Mouse (Mus musculus) right cerebral cortex, postnatal 4 days (tissue): ENCODE results near the gene Gbx1.
"Not testable (repeated sequence)": the region's sequence is repeated elsewhere in the genome, so short reads cannot be mapped to it uniquely, and the experiment has no call there.

Experiments used
- DNase-seq: peaks from one replicate; pipeline ENCODE4 v3.0.0-alpha.2; 2022

The Gbx1 gene

DNA sequence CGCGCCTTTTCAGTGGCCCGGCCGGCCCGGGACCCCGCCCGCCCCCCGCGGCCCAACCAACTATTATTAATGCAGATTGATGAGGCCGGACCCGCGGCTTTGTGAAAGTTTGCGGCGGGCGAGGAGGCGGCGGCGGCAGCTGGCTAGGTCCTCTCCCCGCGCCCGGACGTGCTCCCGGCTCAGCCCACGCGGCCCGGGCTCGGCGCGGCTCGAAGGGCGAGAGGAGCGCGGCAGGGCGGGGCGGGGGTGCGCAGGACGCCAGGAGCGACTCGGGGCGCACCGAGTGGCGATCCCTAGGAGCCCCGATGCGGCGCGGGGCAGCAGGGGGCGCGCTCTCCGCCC, at the start of gene Gbx1:
Gbx1 (minus strand) TSS at position 314 of the 342 bp plus-strand sequence.
- no peak for DNase-seq

DNA sequence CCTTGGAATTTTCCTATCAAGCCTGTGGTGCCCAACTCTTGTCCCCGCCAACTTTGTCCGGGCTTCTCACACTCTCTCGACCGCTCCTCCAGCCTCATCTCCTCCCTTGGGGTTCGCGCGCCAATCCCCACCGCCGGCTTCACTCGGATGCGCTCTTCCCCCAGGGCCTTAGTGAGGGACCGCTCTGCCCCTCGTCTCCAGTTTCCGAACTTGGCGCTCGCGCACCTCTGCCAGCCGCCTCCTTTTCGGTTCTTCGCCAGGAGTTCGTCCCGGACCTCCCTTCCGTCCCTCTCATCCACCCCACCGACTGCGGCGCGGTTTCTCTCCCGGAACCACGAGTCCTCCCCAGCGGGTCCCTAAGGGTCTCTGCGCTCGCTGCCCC, 49.8 kb upstream of the Gbx1 start:
- no peak for DNase-seq

DNA sequence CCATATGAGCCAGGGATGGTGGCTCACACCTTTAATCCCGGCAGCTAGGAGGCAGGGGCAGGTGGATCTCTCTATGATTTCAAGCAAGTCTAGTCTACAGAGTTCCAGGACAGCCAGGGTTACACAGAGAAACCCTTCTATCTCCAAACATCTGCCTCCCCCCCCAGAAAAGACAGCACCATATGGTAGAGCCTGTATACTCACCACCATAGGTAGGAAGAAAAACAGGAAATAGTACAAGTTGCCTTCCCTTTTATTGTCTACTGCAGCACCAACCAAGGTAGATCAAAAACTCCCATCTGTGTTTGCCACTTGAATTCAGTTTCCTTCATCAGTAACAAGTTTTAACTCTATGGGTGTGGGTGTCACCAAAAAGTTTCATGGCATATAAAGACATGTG, 48.9 kb upstream of the Gbx1 start:
- DNase-seq = no peak

DNA sequence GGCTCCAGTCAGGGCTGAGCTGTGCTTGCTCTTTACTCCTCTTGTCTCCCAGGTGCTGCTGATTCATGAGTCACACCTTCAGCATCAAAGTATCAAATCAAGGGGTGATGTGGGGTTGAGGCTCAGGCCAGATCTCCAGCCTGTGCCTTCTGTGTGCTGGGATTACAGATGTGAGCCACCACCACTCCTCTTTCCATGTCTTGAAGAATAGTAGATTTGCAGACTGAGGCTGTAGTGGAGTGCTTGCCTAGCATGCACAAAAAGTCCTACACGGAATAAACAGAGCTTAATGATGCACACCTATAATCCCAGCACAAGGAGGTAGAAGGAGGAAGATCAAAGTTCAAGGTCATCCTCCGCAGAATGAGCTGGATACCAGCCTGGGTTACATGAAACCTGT, 29.7 kb upstream of the Gbx1 start, which contains the start of gene 4931409K22Rik:
4931409K22Rik (minus strand) TSS at position 101 of the 400 bp plus-strand sequence.
- DNase-seq = no peak

DNA sequence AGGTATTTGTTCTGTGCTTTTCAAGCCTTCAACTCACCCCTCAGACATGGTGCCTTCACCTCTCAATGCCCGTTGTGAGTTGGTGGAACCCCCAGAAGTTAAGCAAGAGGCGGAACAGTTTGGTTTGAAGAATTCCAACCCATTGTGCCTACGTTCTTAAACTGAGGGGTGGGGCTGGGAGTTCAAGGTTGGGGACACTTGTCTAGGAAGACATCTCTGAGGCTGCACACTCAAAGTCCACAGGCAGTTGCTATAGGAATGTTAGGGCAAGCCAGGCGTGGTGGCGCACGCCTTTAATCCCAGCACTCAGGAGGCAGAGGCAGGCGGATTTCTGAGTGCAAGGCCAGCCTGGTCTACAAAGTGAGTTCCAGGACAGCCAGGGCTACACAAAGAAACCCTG, 28.3 kb upstream of the Gbx1 start:
- not testable (repeated sequence) for DNase-seq

DNA sequence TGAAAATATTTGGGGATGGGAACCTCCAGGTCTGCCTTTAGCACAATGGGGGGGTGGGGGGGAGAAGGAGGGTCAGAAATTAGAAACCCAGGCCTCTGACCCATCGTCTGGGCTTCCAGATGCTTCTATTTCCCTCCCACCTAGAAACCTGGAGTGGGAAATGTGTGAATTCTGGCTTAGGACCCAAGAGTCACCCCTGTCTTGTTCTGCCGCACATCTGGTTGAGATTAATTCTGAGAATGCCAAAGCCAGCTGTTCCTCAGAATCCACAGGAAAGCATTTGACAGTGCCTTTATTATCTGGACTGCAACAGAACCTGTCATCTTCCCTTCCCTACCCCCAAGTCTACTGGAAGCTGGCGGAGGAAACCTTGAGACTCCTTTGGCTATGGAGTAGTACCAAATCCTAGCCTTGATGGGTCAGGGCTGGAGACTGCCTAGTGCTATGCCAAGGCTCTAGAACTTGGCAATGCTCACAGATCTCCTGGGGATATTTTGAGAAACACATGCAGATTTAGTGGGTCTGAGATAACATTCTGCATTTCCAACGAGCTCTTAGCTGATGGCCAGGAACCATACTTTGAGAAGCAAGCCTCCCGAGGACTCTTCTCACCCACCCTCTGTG, 26.7 kb upstream of the Gbx1 start:
- DNase-seq = no peak

DNA sequence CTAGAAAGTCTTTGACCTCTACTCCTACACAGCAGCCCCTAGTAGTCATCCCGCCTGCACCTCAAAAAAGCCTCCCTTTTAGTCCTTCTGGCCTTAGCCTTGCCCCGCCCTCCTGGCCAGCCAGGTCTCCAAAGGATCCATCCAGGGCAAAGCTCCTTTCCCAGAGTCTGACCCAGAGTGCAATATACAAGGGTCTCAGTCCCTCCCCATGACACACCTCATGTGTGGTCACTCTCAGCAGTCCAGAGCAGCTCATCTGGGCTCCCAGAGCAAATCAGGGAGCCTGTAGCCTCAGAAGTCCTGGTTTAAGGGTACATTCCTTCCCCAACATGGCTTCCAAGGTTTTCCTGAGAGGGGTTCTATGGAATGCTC, 24.3 kb upstream of the Gbx1 start:
- DNase-seq = no peak

DNA sequence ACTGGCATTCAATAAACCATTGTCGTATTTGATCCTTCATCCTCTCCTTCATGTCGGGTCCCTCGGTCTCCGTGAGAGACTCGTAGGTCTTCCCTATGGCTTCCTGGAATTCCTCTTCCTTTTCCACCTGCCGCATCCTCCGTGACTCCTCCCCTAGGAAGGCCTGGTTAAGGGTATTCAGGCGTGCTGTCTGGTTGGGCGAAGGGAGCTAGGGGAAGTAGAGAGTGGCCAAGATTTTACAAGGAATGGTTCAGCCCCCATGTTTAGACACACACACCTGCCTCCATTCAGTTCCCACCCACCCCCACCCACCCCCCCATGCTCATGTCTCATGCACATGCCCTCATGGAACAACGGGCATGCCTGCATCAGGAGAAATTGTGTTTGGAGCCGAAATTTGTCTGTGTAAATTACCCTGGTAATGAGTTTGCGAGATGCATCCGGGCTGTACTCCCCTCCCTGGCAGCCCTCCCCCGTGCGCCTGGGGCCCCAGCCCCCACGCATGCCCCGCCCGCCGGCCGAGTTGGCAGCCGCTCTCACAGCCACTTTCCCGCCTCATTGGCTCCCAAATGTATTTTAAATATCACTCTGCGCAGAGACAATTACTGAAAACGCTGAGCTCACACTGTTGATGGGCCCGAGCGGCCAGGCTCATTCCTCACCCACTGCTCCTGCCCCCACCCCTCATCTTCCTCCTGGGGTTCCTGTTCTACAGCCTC, 23.8 kb upstream of the Gbx1 start:
- DNase-seq = peak; percentile 80

DNA sequence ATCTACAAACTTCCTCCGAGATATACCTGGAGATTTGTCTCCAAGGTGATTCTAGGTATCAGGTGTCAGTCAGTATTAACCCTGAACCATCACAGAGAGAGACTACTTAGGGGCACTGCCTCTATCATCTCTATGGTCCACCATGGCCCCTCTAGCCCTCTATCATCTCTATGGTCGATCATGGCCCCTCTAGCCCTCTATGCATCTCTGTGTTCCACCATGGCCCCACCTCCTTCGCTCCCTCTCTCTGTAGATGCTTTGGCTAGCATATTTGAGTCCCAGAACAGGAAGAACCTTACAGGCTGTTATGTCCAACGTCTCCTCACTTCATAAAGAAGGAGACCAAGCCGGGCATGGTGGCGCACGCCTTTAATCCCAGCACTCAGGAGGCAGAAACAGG, 15.6 kb upstream of the Gbx1 start:
- no peak for DNase-seq

DNA sequence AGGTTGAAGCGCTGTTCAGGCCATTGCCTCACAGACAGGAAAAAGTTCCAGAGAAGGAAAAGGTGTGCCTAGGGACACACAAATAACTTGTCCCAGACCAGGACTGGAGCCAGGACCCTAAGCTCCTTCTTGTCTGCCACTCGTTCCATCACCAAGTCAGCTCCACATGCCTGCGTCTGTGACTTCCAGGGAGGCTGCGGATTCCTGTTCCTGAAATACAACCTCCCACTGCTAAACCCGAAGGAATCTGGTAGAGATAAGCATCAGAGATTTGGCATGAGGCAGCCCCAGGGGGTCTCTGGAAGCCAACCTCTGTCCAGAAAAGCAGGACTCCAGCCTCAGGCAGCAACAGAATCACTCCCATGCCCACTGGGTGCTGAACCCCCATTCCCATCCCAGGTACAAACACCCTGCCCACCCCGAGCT, 14.2 kb upstream of the Gbx1 start:
- no peak for DNase-seq

DNA sequence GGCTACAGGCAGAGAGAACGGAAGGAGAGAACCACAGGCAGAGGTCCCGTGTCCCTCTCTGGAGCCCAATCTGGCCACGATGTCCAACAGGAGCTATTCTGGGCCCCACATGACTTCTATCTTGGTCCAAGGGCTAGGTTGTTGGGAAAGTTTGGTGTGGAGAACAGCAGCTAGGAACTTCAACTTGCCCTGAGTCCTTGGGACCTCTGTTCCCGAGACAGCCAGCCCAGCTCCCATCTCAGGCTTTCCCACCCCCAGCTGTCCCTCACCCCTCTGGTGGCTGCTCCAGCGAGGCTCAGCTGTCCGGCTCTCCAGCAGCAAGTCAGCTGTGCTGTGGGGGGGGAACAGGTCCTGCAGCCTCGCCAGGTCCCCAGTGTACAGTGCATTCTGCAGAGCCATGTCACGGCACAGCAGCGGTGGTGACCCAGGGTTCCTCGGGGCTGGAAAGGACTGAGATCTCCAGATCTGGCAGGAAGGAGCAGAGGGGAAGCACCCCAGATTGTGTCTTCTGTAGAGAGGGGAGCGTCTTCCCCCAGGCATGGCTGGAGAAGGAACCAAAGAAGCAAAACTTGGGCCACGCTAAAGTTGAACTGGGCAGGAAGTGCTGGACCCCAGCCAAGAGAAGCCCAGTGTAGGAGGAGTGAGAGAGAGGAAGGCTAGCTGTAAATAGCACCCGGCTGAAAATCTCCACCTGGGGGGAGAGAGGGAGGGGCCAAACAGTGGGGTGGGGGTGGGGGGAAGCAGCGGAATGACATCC, 13.6 kb upstream of the Gbx1 start, which contains the start of gene Asb10:
Asb10 (minus strand) TSS at position 592 of the 757 bp plus-strand sequence.
- DNase-seq = no peak

DNA sequence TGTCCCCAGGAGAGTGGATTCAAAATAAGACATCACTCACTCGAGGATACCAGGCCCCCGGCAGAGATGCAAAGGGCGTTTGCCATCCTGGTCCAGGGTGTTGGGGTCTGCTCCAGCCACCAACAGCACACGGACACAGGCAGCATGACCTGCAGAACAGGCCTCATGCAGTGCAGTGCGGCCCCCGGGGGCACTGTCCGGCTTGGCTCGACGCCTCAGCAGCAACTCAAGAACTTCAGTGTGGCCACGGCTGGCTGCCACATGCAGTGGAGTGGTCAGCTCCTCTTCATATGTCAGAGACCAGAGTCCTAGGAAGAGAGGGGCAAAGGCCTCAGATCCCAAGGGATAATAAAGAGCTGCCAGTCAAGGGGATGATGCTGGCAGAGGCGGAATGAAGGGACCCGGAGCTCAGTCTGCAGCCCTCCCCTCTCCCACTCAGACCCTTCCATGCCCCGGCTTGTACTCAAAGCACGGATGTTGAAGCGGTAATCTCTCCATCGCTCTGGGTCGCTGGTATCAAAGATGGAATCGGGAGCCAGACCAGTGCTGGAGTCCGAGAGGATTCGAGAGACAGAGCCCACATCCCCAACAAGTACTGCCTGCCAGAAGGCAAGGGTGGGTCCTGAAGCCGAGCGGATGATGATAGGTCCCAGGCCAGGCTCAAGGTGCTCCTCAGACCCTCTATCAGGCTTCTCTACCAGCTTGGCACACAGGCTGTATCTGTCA, 12.7 kb upstream of the Gbx1 start:
- no peak for DNase-seq

DNA sequence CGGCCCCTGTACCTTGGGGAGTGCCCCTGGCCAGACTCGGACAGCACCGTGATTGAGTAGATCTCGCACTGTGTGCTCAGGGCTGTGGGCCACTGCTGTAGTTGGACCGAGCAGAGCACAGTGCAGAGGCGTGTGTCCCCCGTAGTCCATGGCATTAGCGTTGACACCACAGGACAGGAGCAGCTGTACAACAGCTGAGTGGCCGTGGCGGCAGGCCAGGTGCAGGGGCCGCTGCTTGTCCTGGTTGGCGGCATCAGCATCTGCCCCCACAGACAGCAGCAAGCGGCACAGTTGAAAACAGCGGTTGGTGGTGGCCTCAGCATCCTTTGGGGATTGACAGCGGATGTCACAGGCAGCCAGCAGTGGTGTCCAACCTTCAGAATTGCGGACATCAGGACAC, 10.6 kb upstream of the Gbx1 start:
- no peak for DNase-seq

DNA sequence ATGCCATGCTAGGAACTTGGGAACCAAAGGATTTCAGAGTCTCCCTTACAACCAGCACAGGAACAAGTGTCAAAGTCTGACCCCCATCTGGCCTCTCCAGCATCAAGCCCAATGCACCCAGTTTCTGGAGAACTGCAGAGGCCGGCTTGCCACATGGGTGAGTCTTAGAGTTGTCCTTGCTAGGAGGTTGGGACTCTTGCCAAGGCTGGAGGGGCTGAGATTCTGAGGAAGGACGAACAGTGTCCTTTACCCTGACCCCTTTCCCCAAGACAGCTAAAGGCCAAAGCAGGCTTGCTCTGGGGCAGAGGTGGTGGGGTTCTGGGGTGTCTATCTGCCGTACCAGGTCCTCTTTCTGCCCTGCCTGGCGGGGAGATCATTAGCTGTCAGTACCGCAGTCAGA, 9.5 kb upstream of the Gbx1 start:
- no peak for DNase-seq

DNA sequence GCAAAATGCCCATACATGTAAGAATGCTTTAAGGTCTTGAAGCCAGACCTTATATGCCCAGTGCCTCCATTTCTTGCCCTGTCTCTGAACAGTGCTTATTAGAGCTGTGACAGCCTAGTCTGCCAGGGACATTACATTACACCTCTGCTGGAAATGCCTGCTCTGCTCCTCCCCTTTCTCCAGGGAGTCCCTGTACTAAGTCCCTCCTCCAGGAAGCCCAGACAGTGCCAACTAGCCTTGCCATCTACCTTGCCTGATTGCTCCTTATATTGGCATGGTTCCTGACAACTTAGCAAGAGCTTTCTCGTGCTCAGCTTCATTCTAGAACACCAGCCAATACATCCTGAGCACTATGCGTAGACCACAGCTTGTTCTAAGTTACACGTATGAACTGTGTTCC, 8.7 kb upstream of the Gbx1 start:
- DNase-seq = no peak

DNA sequence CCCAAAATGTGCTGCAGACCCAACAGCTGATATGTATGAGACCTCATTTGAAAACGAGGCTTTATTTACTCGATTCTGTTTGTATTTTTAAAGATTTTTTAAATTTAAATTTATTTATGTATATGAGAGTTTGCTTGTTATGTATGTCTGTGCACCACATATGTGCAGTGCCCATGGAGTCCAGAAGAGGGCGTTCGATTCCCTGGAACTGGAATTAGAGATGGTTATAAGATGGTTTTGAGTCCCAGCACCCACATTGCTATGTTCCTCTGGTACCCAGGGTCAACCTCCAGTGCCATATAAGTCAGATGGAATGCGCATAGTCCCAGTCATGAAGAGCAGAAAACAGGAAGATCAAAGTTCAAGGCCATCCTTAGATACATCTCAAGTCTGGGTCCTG, 7.3 kb upstream of the Gbx1 start:
- no peak for DNase-seq

DNA sequence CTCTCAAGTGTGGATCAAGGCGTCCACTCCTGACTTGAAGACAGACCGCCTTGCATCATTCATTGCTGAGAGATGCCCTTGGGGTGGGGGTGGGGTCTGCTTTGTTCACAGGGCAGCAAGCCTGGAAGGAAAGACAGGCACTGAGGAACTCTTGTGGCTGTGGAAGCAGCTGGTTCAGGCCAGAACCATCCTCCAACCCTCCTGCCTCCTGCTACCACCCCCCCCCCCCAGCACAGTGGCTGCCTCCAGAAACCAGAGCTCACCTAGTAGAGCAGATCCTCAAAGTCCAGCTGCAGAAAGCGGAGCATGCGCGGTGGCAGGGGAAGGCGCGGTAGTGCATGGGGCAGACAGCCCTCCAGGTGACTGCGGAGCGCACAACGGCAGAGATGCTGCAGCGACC, 6.4 kb upstream of the Gbx1 start:
- no peak for DNase-seq

DNA sequence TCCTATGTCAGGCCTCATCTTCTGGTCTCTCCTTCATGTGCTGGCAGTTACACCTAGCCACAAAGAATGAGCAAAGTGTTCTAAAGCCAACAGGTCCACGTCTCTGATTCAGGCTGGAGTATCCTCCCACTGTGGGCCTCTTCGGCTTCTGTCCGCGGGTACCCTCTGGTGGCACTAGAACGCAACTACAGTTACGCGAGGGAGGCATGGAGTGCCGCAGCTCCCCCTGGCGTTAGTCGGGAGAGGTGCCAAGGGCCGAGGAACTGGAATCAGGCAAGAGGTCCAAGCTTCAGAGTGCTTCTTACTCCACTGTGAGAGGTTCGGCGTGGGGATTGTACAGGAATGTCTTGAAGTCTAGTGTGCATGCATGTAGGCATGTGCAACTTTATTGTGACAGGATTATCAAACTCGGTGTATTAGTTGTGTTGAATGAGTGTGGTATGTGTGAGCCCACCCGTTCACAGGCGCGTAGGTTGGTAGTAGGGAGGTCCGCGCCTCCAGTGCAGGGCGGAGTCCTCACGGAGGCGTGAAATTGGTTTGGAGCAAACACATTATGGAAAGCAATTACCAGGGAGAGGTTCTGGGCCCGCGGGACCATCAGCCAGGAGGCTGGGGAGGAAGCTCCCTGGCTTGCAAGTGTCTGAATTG, 3.2 kb upstream of the Gbx1 start:
- peak; percentile 94 for DNase-seq

DNA sequence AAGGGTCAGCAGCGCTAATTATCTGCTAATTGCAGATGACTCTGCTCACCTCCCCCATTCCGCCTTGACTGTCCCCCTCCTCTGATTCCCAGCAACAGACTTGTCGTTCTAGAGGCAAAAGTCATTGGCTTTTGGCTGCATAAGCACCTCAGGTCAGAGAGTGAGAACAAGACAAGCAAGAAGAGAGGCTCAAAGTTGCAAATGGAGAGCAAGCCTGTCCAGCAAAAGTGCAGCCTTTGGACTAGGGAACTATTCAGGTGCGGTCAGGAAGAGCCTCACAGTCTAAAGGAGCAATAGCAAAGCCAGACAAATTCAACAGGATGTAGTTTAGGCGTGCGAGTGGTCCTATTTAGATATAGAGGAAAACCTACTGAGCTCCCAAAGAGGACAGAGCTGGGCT, 778 bp upstream of the Gbx1 start:
- DNase-seq = no peak

DNA sequence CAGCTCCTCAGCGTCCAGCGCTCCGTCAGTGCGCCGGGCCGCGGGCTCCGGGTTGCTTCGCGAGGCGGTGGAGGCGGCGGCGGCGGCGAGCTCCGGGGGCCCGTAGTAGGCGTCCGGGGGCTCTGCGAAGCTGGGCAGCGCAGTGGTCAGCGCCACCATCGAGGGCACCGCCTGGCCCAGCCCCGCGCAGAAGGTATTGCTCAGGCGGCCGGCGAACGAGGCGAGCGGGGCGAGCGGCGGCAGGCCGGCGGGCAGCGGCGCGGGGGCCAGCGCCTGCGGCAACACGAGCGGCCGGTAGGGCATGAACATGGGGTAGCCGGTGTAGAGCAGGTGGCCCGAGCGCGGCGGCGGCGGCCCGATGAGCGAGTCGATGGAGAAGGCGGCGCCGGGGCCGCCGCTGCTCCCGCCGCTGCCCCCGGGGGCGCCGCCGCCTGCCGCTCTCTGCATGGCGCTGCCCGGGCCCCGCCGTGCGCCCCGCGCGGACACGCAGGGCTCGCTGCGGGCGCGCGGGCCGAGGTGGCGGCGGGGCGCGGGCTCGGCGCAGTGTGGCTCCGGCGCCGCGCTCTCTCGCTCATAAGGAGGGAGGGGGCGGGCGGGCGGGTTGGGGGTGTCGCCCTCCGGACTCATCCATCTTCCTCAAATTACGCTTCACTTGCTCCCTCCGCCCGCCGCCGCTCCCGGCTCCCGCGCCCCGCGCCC, 663 bp downstream of the Gbx1 start:
- no peak for DNase-seq

DNA sequence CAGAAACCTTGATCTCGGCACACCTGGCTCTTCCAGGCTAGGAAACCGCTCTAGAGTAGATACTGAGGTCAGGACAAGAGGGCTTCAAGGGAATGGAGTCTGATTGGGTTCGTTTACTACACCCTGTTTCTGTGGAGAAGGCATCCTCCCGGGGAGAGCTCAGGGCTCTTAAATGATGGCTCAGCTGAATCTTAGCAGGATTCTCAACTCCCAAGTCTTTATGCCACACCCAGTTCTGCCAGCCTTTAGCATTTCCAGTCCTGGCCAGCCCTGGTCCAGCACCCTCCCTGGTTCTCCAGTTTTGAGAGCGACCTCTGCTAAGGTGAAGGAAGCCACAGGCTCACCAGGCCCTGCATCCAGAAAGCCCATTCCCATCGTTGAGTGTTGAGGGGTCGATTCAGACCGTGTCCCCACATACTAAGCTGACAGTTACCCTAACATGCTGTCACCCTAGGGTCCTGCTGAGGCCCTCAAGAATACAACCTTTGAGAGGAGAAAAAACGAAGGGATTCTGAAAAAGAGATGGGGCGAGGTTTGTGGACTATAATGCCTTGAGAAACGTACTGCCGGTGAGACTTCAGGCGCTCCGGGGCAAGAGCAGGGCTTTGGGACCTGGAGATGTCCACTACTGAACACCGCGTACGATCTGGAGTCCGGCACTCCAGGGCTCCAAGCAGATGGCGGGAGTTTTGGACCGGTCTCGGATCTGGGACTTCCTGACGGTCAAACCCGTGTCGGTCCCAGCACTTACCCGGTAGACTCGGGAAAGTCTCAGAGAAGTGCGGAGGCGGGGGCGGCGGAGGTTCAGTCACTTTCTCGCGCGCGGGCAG, 1.4 kb downstream of the Gbx1 start:
- DNase-seq = no peak
